Mouse (Mus musculus): Measurements from ENCODE around the gene Inpp5f. TPM values are rescaled to one million over a fixed set of nuclear protein-coding genes. Genes with fewer than 3 reads are reported as not detected.
A peak's percentile ranks its signal among the peaks of the same experiment; 100 is the strongest.

Gene Inpp5f
- total RNA-seq, 2 experiments from 2014 or later: 89.8 to 98.9 TPM

DNA sequence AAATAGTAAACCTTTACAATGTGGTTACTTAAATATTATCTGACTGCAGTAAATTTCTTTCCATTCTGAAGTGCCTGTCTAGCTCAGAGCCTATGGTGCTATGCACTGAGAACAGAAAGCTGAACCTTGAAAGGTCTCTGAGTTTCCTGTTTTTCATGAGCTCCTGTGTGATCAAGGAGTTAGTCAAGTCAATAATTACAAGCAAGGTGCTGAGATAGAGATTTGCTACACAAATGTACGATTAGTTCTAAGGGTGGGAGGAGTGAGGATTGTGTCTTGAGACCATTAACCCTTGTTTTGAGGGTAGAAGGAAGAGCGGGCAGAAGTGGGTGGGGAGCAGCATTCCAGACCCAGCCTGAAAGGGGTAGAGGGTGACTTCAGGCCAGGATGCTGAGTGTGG, 16.1 kb downstream of the Inpp5f start:
- H3K4me3 ChIP-seq: no peak overlapping the region
- TF ChIP-seq CTCF (IDR thresholded peaks at IDR 0.05): no peak
- intact Hi-C loops (cut with DNase I): no loop called here
- no peak for DNase-seq (ENCODE audit: extremely low spot score in 1 of 2, low spot score in 2 of 2)
- no peak overlapping the region for H3K27ac ChIP-seq

DNA sequence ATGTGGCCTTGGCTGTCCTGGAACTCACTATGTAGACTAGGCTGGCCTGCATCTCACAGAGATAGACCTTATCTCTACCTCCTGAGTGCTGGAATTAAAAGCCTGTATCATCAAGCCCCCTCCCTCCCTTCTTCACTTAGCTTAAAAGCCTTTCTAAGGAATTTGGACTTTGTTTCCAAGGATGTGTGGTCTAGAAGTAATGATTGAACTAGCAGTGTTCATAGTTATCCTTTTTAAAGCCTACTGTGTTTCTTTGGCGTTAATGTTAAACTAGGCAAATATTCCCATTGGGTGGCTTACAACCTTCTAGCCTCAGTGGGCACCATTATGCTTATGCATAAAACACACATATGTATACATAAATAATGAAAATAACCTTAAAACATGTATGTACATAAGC, 16.6 kb downstream of the Inpp5f start:
- no peak overlapping the region for H3K4me3 ChIP-seq
- intact Hi-C loops (cut with DNase I): no loop called here
- no peak overlapping the region for H3K27ac ChIP-seq
- DNase-seq (ENCODE audit: extremely low spot score in 1 of 2, low spot score in 2 of 2): no peak
- no peak for TF ChIP-seq CTCF (IDR thresholded peaks at IDR 0.05)

DNA sequence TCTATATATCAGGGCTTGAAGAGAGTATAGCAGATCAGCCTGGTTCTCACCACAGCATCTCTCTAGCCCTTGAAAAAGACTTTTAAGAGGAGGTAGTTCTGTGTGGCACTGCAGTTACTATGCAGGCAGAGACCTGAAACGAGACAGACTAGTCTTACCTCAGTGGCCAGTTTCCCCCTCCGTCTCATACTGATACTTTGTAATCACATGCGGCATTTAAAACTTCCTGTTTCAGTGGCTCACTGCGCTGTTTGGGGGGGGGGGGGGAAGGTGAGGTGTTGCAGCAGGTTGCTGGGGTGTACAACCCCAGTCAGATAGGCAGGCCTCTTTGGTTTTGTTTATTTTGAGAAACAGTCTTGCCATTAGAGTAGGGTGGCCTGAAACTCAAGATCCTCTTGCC, 22.0 kb downstream of the Inpp5f start:
- no peak overlapping the region for H3K4me3 ChIP-seq
- no peak overlapping the region for H3K27ac ChIP-seq
- intact Hi-C loops (cut with DNase I): no loop called here
- no peak for DNase-seq (ENCODE audit: extremely low spot score in 1 of 2, low spot score in 2 of 2)
- no peak for TF ChIP-seq CTCF (IDR thresholded peaks at IDR 0.05)

DNA sequence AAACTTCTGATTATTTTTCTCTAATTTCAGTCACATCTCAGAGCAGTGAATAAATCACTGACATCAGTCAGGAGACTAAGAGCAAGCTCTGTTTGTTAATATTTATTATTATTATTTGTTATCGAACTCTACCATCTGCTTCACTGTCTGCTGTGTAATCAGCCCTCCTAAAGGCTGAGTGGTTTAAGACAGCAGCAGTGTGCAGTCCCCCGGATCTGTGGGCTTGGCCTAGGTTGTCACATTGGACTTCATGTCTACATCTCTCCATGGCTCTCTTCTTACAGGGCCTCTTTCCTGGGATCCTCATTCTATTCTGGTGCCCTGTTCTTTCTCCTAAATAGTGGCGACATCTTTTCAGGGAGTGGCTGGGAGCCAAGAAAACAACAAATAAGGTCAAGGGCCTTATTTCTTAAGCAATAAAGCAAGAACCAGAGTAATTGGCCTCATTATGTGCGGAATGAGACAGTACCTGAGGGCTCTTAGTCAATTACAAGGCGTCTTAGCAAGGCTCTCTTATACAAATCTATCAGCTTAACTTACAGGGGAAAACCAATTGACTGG, 28.9 kb downstream of the Inpp5f start:
- no peak for DNase-seq (ENCODE audit: extremely low spot score in 1 of 2, low spot score in 2 of 2)
- no peak for TF ChIP-seq CTCF (IDR thresholded peaks at IDR 0.05)
- Histone ChIP-seq H3K27ac (no peak overlapping the region), H3K4me3 (no peak overlapping the region)
- intact Hi-C loops (cut with DNase I): no loop called here

DNA sequence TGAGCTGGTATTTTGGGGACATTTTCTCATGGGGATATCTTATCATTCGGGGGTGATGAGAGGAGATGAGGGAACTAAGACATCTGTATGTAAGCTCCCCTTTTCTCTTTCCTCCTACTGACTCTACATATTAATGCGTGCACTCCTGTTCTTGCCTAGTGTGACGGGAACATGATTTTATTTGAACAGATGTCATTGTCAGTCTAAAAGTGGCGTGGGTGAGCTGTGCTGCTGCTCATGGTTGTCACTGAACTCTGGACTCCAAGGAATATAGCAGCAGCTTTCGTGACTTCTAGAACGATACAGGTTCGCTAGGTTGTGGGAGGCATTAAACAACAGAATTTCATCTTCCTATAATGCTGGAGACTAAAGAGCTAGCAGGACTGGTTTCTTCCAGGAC, 30.4 kb downstream of the Inpp5f start:
- no peak overlapping the region for H3K27ac ChIP-seq
- no peak for TF ChIP-seq CTCF (IDR thresholded peaks at IDR 0.05)
- DNase-seq (ENCODE audit: extremely low spot score in 1 of 2, low spot score in 2 of 2): no peak
- intact Hi-C loops (cut with DNase I): no loop called here
- no peak overlapping the region for H3K4me3 ChIP-seq

DNA sequence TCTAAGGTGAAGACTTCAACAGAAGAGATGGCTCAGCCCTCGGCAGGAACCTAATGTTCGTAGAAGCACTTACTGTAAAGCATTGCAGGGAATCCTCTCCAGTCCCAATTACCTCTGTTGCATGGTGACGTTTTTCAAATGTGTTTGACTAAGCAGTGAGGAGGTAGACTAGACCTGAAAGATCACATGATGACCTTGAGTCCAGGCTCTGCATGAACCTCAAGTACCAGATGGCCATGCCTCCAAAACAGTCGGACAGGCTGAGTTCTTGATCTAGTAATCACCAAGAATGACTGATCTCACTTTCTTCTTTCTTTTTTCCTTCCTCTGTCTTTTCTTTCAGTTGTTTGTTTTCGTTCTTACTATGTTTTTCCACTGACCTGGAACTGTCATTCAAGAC, 31.3 kb downstream of the Inpp5f start:
- Histone ChIP-seq H3K4me3 (no peak overlapping the region), H3K27ac (no peak overlapping the region)
- intact Hi-C loops (cut with DNase I): no loop called here
- TF ChIP-seq CTCF (IDR thresholded peaks at IDR 0.05): no peak
- no peak for DNase-seq (ENCODE audit: extremely low spot score in 1 of 2, low spot score in 2 of 2)

DNA sequence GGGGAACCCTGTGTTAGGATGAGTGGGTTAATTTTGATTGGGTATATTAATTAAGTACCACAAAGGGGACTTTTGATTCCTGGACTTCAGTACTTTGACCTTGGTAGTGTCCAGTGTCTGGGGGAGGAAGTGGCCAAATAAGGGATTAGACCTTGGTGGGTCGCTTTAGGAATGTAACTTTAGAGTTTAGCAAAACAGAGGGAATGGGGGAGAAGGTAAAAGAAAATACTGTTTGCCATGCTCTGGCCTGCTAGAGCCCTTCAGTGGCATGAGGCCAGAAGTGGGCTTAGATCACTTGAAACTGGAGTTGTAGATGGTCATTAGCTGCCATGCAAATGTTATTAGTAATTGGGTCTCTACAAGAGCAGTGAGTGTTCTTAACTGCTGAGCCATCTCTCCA, 45.8 kb downstream of the Inpp5f start:
- Histone ChIP-seq H3K27ac (no peak overlapping the region), H3K4me3 (no peak overlapping the region)
- intact Hi-C loops (cut with DNase I): no loop called here
- TF ChIP-seq CTCF (IDR thresholded peaks at IDR 0.05): no peak
- DNase-seq (ENCODE audit: extremely low spot score in 1 of 2, low spot score in 2 of 2): no peak

DNA sequence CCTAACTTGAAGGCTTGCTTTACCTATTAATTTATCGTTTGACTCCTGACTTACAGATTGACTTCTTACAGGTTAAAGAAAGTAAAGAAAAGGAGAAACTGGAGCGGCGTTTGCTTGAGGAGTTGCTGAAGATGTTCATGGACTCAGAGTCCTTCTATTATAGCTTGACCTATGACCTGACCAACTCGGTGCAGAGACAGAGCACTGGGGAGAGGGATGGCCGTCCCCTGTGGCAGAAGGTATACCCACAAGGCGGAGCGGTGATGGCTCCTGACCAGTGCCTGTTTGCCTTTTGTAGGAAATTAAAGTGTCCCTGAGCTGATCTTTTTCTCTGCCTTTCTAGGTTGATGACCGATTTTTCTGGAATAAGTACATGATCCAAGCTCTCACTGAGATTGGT, 52.8 kb downstream of the Inpp5f start:
- DNase-seq (ENCODE audit: extremely low spot score in 1 of 2, low spot score in 2 of 2): no peak
- no peak overlapping the region for H3K27ac ChIP-seq
- no peak overlapping the region for H3K4me3 ChIP-seq
- intact Hi-C loops (cut with DNase I): no loop called here
- no peak for TF ChIP-seq CTCF (IDR thresholded peaks at IDR 0.05)

DNA sequence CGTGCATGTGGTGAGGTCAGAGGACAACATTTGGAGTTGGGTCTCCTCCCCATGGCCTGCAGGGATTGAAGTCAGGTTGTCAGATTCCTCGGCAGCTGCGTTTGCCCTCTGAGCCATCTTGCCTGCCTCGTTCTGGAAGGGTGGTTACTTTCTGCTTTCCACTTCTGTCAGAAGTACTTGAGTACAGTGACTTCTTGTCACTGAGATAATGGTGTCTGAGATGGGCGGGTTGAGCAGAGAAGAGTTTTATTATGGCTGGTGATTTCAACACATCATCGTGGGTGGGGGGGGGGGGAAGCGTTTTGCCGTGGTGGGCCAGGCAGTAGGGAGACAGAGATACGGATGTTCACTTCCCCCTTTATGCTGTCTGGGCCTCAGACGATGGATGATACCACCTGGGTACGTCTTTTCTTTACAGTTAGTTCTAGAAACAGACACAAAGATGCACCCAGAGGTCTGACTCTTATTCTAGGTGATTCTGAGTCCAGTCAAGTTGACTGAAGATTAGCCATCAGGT, 53.8 kb downstream of the Inpp5f start:
- no peak for DNase-seq (ENCODE audit: extremely low spot score in 1 of 2, low spot score in 2 of 2)
- H3K4me3 ChIP-seq: no peak overlapping the region
- intact Hi-C loops (cut with DNase I): no loop called here
- H3K27ac ChIP-seq: no peak overlapping the region
- TF ChIP-seq CTCF (IDR thresholded peaks at IDR 0.05): no peak

DNA sequence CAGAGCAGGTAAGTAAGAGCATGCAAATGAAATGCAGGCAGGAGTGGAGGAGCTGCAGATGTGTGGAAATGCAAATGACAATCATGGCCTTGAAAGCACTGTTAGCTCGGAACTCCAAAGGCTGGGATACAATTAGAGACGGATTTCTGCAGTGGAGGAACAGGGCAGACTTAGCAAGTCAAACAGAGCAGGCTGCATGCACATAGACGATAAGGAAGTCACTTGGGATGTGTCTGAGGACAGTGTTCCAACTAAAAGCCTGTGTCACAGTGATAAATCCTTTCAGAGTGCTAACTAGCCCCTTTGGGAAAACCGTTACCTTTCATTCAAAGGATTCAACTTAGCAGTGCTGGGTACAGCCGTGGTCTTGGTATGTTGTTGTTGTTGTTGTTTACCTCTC, 56.7 kb downstream of the Inpp5f start:
- no peak overlapping the region for H3K4me3 ChIP-seq
- intact Hi-C loops (cut with DNase I): no loop called here
- no peak for TF ChIP-seq CTCF (IDR thresholded peaks at IDR 0.05)
- DNase-seq (ENCODE audit: extremely low spot score in 1 of 2, low spot score in 2 of 2): no peak
- no peak overlapping the region for H3K27ac ChIP-seq

DNA sequence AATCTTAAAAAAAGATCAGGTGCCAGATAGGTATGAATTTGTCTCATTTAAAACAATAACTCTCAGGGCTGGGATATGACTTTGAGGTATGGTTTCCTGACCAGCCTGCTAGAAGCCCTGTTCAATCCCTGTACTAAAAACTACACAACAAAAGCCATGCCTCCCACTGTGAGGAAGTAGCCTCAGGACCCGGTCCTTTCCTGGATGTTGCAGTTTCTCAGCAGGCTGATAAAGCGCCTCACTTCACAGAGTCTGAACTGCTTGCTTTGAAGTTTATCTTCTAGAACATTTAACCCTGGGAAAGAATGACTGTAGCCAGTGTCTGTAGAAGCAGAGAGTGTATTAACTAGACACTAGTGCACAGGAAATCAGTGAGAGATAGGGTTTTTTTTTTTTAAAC, 57.7 kb downstream of the Inpp5f start:
- no peak overlapping the region for H3K4me3 ChIP-seq
- no peak for TF ChIP-seq CTCF (IDR thresholded peaks at IDR 0.05)
- no peak overlapping the region for H3K27ac ChIP-seq
- DNase-seq (ENCODE audit: extremely low spot score in 1 of 2, low spot score in 2 of 2): no peak
- intact Hi-C loops (cut with DNase I): no loop called here

DNA sequence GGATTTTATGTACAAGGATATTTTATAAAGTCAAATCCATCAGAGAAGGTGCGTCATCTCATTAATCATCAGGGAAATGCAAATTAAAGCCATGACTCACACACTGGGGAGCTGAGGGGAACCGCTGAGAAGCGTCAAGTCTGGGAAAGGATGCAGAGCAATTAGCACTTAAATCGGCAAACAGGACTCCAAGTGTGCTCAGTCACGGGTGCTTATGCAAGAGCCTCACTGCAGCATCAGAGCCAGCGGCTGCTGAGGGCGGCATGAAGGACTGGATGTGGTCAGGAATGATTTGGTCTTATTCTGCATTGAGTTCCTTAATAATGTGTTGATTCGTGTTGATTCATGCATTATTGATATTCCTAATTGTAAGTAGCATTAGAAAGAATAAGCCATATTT, 60.8 kb downstream of the Inpp5f start:
- peak; percentile 57 to 76 for DNase-seq (ENCODE audit: extremely low spot score in 1 of 2, low spot score in 2 of 2)

DNA sequence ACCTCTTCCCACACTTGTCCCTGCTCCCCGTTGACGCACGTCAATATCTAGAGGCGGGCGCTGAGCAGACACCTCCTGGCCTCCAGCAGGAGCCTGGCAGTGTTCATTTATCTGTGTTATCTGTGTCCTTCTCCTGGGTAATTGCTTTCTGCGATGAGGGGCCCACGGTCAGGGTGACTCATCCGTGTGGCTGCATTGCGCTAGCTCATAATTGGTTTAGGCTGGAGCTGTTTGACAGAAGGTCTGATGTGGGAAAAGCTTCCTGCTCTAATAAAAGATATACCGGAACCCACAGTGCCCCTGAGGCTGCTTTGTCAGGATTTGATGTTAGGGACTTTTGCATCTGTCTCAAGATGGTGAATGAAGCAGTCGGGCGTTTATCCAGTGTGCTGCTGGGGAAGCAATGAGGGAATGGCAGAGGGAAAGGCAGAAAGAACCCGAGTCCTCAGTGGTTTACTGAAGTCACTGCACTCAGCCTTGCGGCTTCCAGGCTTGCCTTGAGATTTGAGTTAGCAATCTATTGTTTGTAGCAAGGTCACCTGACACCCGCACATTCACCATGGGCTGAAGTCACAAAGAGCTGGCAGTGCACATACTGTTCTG, 61.4 kb downstream of the Inpp5f start:
- intact Hi-C loops (cut with DNase I): loop anchor here (1.0 to 5.0 kb wide), 2 partner anchors 50 to 89 kb away; no protein-coding TSS in a partner anchor
- H3K27ac ChIP-seq: peak overlapping the region; percentile 4
- no peak for TF ChIP-seq CTCF (IDR thresholded peaks at IDR 0.05)
- 0 out of 2 replicates have a peak overlapping the region, but pooled peaks have one; percentile 10 for H3K4me3 ChIP-seq
- peak; percentile 35 to 37 for DNase-seq (ENCODE audit: extremely low spot score in 1 of 2, low spot score in 2 of 2)

More for the DNA sequence above, 60.8 kb downstream of the Inpp5f start:
- Histone ChIP-seq H3K4me3 (no peak overlapping the region), H3K27ac (peak overlapping the region; percentile 4; the same call in 1 of the 2 replicates)
- intact Hi-C loops (cut with DNase I): loop anchor here (1.0 to 5.0 kb wide), 2 partner anchors 50 to 89 kb away; no protein-coding TSS in a partner anchor
- no peak for TF ChIP-seq CTCF (IDR thresholded peaks at IDR 0.05)

Data from left cerebral cortex, adult 2 months (tissue).